Mouse (Mus musculus): ENCODE data around the gene Fggy. TPM values are rescaled to one million over a fixed set of nuclear protein-coding genes. Genes with fewer than 3 reads are reported as not detected.

Fggy gene
- polyA plus RNA-seq, 1 experiment from 2014 or later: 15.0 TPM

GRCm38 (mm10) chr4:95713271-95713670 lies 156.0 kb downstream of the Fggy start:
- Histone ChIP-seq H3K27ac (no peak overlapping the region), H3K4me3 (replicated peaks) (no peak overlapping the region), H3K36me3 (no peaks in the 10 kb centered on the region), H3K27me3 (replicated peaks) (no peaks in the 10 kb centered on the region), H3K4me1 (replicated peaks) (no peaks in the 10 kb centered on the region), H3K9me3 (no peaks in the 10 kb centered on the region), H3K9ac (no peak overlapping the region), H3K4me2 (replicated peaks) (no peak overlapping the region)
- WGBS: 73% methylated on average over 3 of the region's 3 CpGs
- ATAC-seq: no peak

- no peak overlapping the region for H3K9ac ChIP-seq
- no peaks in the 10 kb centered on the region for H3K36me3 ChIP-seq
- no peaks in the 10 kb centered on the region for H3K9me3 ChIP-seq
- H3K4me3 ChIP-seq (replicated peaks): no peak overlapping the region
- H3K4me2 ChIP-seq (replicated peaks): no peak overlapping the region
- H3K27ac ChIP-seq: no peak overlapping the region
- WGBS: 81% methylated on average over 3 of the region's 3 CpGs
- H3K27me3 ChIP-seq (replicated peaks): no peaks in the 10 kb centered on the region
- no peak for ATAC-seq
- no peaks in the 10 kb centered on the region for H3K4me1 ChIP-seq (replicated peaks)
Measured at GRCm38 (mm10) chr4:95716137-95716536, 158.8 kb downstream of the Fggy start.

GRCm38 (mm10) chr4:95723615-95724014 lies 166.3 kb downstream of the Fggy start:
- H3K4me3 ChIP-seq (replicated peaks): no peak overlapping the region
- H3K9me3 ChIP-seq: no peaks in the 10 kb centered on the region
- no peaks in the 10 kb centered on the region for H3K27me3 ChIP-seq (replicated peaks)
- no peak overlapping the region for H3K9ac ChIP-seq
- no peak overlapping the region for H3K27ac ChIP-seq
- no peaks in the 10 kb centered on the region for H3K4me1 ChIP-seq (replicated peaks)
- no peaks in the 10 kb centered on the region for H3K36me3 ChIP-seq
- ATAC-seq: no peak
- H3K4me2 ChIP-seq (replicated peaks): no peak overlapping the region

- Histone ChIP-seq H3K9me3 (no peaks in the 10 kb centered on the region), H3K9ac (no peak overlapping the region), H3K36me3 (no peaks in the 10 kb centered on the region), H3K4me2 (replicated peaks) (no peak overlapping the region), H3K27ac (no peak overlapping the region), H3K4me3 (replicated peaks) (no peak overlapping the region), H3K4me1 (replicated peaks) (no peaks in the 10 kb centered on the region), H3K27me3 (replicated peaks) (no peaks in the 10 kb centered on the region)
- 96% methylated on average over 2 of the region's 2 CpGs for WGBS
- ATAC-seq: no peak
Measured at GRCm38 (mm10) chr4:95726361-95726760, 169.1 kb downstream of the Fggy start.

- H3K9ac ChIP-seq: no peak overlapping the region
- ATAC-seq: no peak
- no peaks in the 10 kb centered on the region for H3K36me3 ChIP-seq
- peaks cover 5% of the 10 kb centered on the region for H3K4me1 ChIP-seq (replicated peaks)
- H3K27ac ChIP-seq: no peak overlapping the region
- H3K27me3 ChIP-seq (replicated peaks): no peaks in the 10 kb centered on the region
- no peak overlapping the region for H3K4me3 ChIP-seq (replicated peaks)
- H3K9me3 ChIP-seq: no peaks in the 10 kb centered on the region
- no peak overlapping the region for H3K4me2 ChIP-seq (replicated peaks)
- WGBS: 30% methylated on average over 3 of the region's 3 CpGs
Measured at GRCm38 (mm10) chr4:95729142-95729826, 172.0 kb downstream of the Fggy start.

GRCm38 (mm10) chr4:95731110-95731509 lies 173.8 kb downstream of the Fggy start:
- WGBS: 92% methylated on average over 2 of the region's 2 CpGs

GRCm38 (mm10) chr4:95733397-95734249 lies 176.3 kb downstream of the Fggy start:
- H3K4me1 ChIP-seq (replicated peaks): peaks cover 15% of the 10 kb centered on the region
- no peaks in the 10 kb centered on the region for H3K27me3 ChIP-seq (replicated peaks)
- H3K36me3 ChIP-seq: no peaks in the 10 kb centered on the region
- no peak overlapping the region for H3K9ac ChIP-seq
- ATAC-seq: peak; percentile 26; the same call in 1 of the 2 replicates
- no peaks in the 10 kb centered on the region for H3K9me3 ChIP-seq
- WGBS: 39% methylated on average over 6 of the region's 6 CpGs
- H3K4me2 ChIP-seq (replicated peaks): no peak overlapping the region
- H3K27ac ChIP-seq: no peak overlapping the region
- H3K4me3 ChIP-seq (replicated peaks): no peak overlapping the region

More at GRCm38 (mm10) chr4:95731110-95731509, 173.8 kb downstream of the Fggy start:
- Histone ChIP-seq H3K36me3 (no peaks in the 10 kb centered on the region), H3K27me3 (replicated peaks) (no peaks in the 10 kb centered on the region), H3K9me3 (no peaks in the 10 kb centered on the region), H3K4me3 (replicated peaks) (no peak overlapping the region), H3K9ac (no peak overlapping the region), H3K4me1 (replicated peaks) (peaks cover 6% of the 10 kb centered on the region), H3K27ac (no peak overlapping the region), H3K4me2 (replicated peaks) (no peak overlapping the region)
- ATAC-seq: no peak

- 0 out of 2 replicates have a peak, but pooled peaks have one; percentile 32 for ATAC-seq
- H3K36me3 ChIP-seq: no peaks in the 10 kb centered on the region
- H3K27ac ChIP-seq: no peak overlapping the region
- WGBS: 73% methylated on average over 4 of the region's 4 CpGs
- H3K9me3 ChIP-seq: no peaks in the 10 kb centered on the region
- H3K4me2 ChIP-seq (replicated peaks): no peak overlapping the region
- no peaks in the 10 kb centered on the region for H3K27me3 ChIP-seq (replicated peaks)
- no peak overlapping the region for H3K9ac ChIP-seq
- H3K4me1 ChIP-seq (replicated peaks): peaks cover 19% of the 10 kb centered on the region
- no peak overlapping the region for H3K4me3 ChIP-seq (replicated peaks)
Measured at GRCm38 (mm10) chr4:95735967-95736366, 178.7 kb downstream of the Fggy start.

- H3K4me2 ChIP-seq (replicated peaks): no peak overlapping the region
- H3K4me1 ChIP-seq (replicated peaks): peaks cover 24% of the 10 kb centered on the region
- no peaks in the 10 kb centered on the region for H3K36me3 ChIP-seq
- H3K27ac ChIP-seq: no peak overlapping the region
- H3K9ac ChIP-seq: no peak overlapping the region
- H3K27me3 ChIP-seq (replicated peaks): no peaks in the 10 kb centered on the region
- no peak overlapping the region for H3K4me3 ChIP-seq (replicated peaks)
- no peaks in the 10 kb centered on the region for H3K9me3 ChIP-seq
- 56% methylated on average over 2 of the region's 2 CpGs for WGBS
- no peak for ATAC-seq
Measured at GRCm38 (mm10) chr4:95736674-95737073, 179.4 kb downstream of the Fggy start.

- no peaks in the 10 kb centered on the region for H3K9me3 ChIP-seq
- H3K4me3 ChIP-seq (replicated peaks): no peak overlapping the region
- H3K27me3 ChIP-seq (replicated peaks): no peaks in the 10 kb centered on the region
- peak; percentile 83 for ATAC-seq
- WGBS: 11% methylated on average over 5 of the region's 5 CpGs
- H3K36me3 ChIP-seq: no peaks in the 10 kb centered on the region
- H3K27ac ChIP-seq: peak overlapping the region; percentile 79
- no peak overlapping the region for H3K9ac ChIP-seq
- H3K4me2 ChIP-seq (replicated peaks): no peak overlapping the region
- peaks cover 30% of the 10 kb centered on the region for H3K4me1 ChIP-seq (replicated peaks)
Measured at GRCm38 (mm10) chr4:95738179-95738578, 180.9 kb downstream of the Fggy start.

- peak overlapping the region; percentile 79 for H3K27ac ChIP-seq
- H3K4me1 ChIP-seq (replicated peaks): peaks cover 31% of the 10 kb centered on the region
- no peak overlapping the region for H3K4me3 ChIP-seq (replicated peaks)
- WGBS: 46% methylated on average over 4 of the region's 4 CpGs
- H3K36me3 ChIP-seq: no peaks in the 10 kb centered on the region
- no peak overlapping the region for H3K9ac ChIP-seq
- no peak overlapping the region for H3K4me2 ChIP-seq (replicated peaks)
- no peak for ATAC-seq
- no peaks in the 10 kb centered on the region for H3K27me3 ChIP-seq (replicated peaks)
- no peaks in the 10 kb centered on the region for H3K9me3 ChIP-seq
Measured at GRCm38 (mm10) chr4:95738725-95739124, 181.4 kb downstream of the Fggy start.

- WGBS: 68% methylated on average over 7 of the region's 7 CpGs
- Histone ChIP-seq H3K4me1 (replicated peaks) (peaks cover 24% of the 10 kb centered on the region), H3K9ac (no peak overlapping the region), H3K27me3 (replicated peaks) (no peaks in the 10 kb centered on the region), H3K36me3 (no peaks in the 10 kb centered on the region), H3K27ac (no peak overlapping the region), H3K4me3 (replicated peaks) (no peak overlapping the region), H3K4me2 (replicated peaks) (no peak overlapping the region), H3K9me3 (no peaks in the 10 kb centered on the region)
- ATAC-seq: no peak
Measured at GRCm38 (mm10) chr4:95741115-95741734, 183.9 kb downstream of the Fggy start.

All from intestine, embryonic 15.5 days (tissue).